Mouse (Mus musculus): ENCODE data around the gene Rxfp2. TPM values are rescaled to one million over a fixed set of nuclear protein-coding genes. Genes with fewer than 3 reads are reported as not detected.
A peak's percentile ranks its signal among the peaks of the same experiment; 100 is the strongest.

The Rxfp2 gene
- polyA plus RNA-seq, 2 experiments from 2014 or later: not detected

- no peak for ATAC-seq
Observed at GRCm38 (mm10) chr5:150116216-150116905, 97.9 kb downstream of the Rxfp2 start.

GRCm38 (mm10) chr5:150116906-150117216, 98.4 kb downstream of the Rxfp2 start:
- no peak for ATAC-seq

- no peak for ATAC-seq
Observed at GRCm38 (mm10) chr5:150118124-150118454, 99.6 kb downstream of the Rxfp2 start.

GRCm38 (mm10) chr5:150118455-150119241, 100.2 kb downstream of the Rxfp2 start, which contains the start of gene Fry:
TSS of gene Fry (plus strand) at chr5:150118645.
- peak; percentile 97 for ATAC-seq

- no peak for ATAC-seq
Observed at GRCm38 (mm10) chr5:150120676-150121075, 102.2 kb downstream of the Rxfp2 start.

- no peak for ATAC-seq
Observed at GRCm38 (mm10) chr5:150122095-150122494, 103.6 kb downstream of the Rxfp2 start.

GRCm38 (mm10) chr5:150122571-150122970, 104.1 kb downstream of the Rxfp2 start:
- ATAC-seq: no peak

GRCm38 (mm10) chr5:150125920-150126319, 107.4 kb downstream of the Rxfp2 start:
- no peak for ATAC-seq

GRCm38 (mm10) chr5:150128432-150128831, 110.0 kb downstream of the Rxfp2 start:
- no peak for ATAC-seq

- no peak for ATAC-seq
Observed at GRCm38 (mm10) chr5:150130144-150130543, 111.7 kb downstream of the Rxfp2 start.

- no peak for ATAC-seq
Observed at GRCm38 (mm10) chr5:150131166-150131565, 112.7 kb downstream of the Rxfp2 start.

Other genes starting within 250 kb of the Rxfp2 start
- 10 to 100 TPM; 15.4 to 20.7 TPM for gene Fry, start 100.0 kb downstream of the Rxfp2 start, polyA plus RNA-seq (2017; shearing (Covaris generic))